Mouse (Mus musculus) CH12.LX (cell line): ENCODE measurements around the gene Slc2a13. TPM values are rescaled to one million over a fixed set of nuclear protein-coding genes. Genes with fewer than 3 reads are reported as not detected.

Source experiments
- DNase-seq: peaks from one replicate; pipeline ENCODE4 v3.0.0-alpha.2; 2013; ENCODE audit errors: extremely low read depth
- H3K27ac ChIP-seq: 2 replicates; pipeline ENCODE4 v1.5.1; 2012; ENCODE audit warnings: low read depth, mild to moderate bottlenecking, control low read depth, moderate library complexity; ENCODE audit not compliant: insufficient read depth
- H3K27me3 ChIP-seq: replicated peaks from 2 replicates; pipeline ENCODE3; 2012; ENCODE audit warnings: inconsistent platforms
- H3K36me3 ChIP-seq, 2 experiments: replicated peaks in 1 of 2; 2 replicates each; pipeline versions ENCODE3 to v1.6.1; 2012; ENCODE audit warnings: inconsistent platforms in 1 of 2, low read length in 1 of 2, mild to moderate bottlenecking in 1 of 2, mixed read lengths in 1 of 2, moderate library complexity in 1 of 2; ENCODE audit not compliant: control insufficient read depth in 1 of 2, insufficient read depth in 1 of 2
- H3K4me1 ChIP-seq, 2 experiments: 2 replicates each; pipeline ENCODE4 v1.6.1; 2012; ENCODE audit warnings: inconsistent platforms in 1 of 2, moderate library complexity in 1 of 2; ENCODE audit not compliant: insufficient read depth in 2 of 2, control insufficient read depth in 1 of 2
- H3K4me2 ChIP-seq: 2 replicates; pipeline ENCODE4 v1.6.1; 2012; ENCODE audit warnings: low read depth, mild to moderate bottlenecking, control low read depth; ENCODE audit not compliant: poor library complexity, insufficient read depth, severe bottlenecking
- H3K4me3 ChIP-seq, 3 experiments: fragments of 150-350 bp in 1 of 3; sonication (generic) in 1 of 3; replicated peaks in 1 of 3; 2 replicates each; pipeline versions ENCODE3 to v1.5.1; 2011 to 2012; ENCODE audit warnings: low read depth in 2 of 3, low read length in 2 of 3, mild to moderate bottlenecking in 2 of 3, moderate library complexity in 2 of 3, control low read depth in 1 of 3, improper control_type of control experiment in 1 of 3, inconsistent platforms in 1 of 3, mixed read lengths in 1 of 3; ENCODE audit not compliant: poor library complexity in 1 of 3
- H3K79me2 ChIP-seq: replicated peaks from 2 replicates; pipeline ENCODE4 v1.6.1; 2012; ENCODE audit warnings: mild to moderate bottlenecking, moderate library complexity; ENCODE audit not compliant: control insufficient read depth, poor library complexity, insufficient read depth, severe bottlenecking; ENCODE audit errors: extremely low read depth
- H3K9ac ChIP-seq: 2 replicates; pipeline ENCODE4 v1.6.1; 2012; ENCODE audit warnings: low read depth, mild to moderate bottlenecking, control low read depth, moderate library complexity; ENCODE audit not compliant: insufficient read depth
- H3K9me3 ChIP-seq: replicated peaks from 2 replicates; pipeline ENCODE3; 2012; ENCODE audit warnings: low read length, inconsistent platforms, mixed read lengths
- BHLHE40 ChIP-seq: IDR thresholded peaks from 2 replicates; pipeline ENCODE4 v1.6.1; 2011; ENCODE audit warnings: mild to moderate bottlenecking, low read depth, low read length, improper control_type of control experiment
- CHD2 ChIP-seq: IDR thresholded peaks from 2 replicates; pipeline ENCODE4 v1.6.1; 2011; ENCODE audit warnings: low read length, improper control_type of control experiment
- ELF1 ChIP-seq: IDR thresholded peaks from 2 replicates; pipeline ENCODE4 v1.6.1; 2014; ENCODE audit warnings: low read depth, mild to moderate bottlenecking, inconsistent platforms, low read length, improper control_type of control experiment
- ETS1 ChIP-seq: conservative IDR thresholded peaks from 2 replicates; pipeline ENCODE4 v1.6.1; 2012; ENCODE audit warnings: low read depth, mild to moderate bottlenecking, inconsistent platforms, low read length, improper control_type of control experiment, moderate library complexity
- GABPA ChIP-seq: IDR thresholded peaks from 2 replicates; pipeline ENCODE4 v1.6.1; 2012; ENCODE audit warnings: low read depth, low read length, improper control_type of control experiment, inconsistent platforms; ENCODE audit not compliant: insufficient replicate concordance
- JUN ChIP-seq: IDR thresholded peaks from 2 replicates; pipeline ENCODE4 v1.6.1; 2011; ENCODE audit warnings: low read depth, mild to moderate bottlenecking, low read length, improper control_type of control experiment, moderate library complexity; ENCODE audit not compliant: insufficient read depth
- MAX ChIP-seq: IDR thresholded peaks from 2 replicates; pipeline ENCODE4 v1.6.1; 2011; ENCODE audit warnings: low read length, improper control_type of control experiment
- MEF2A ChIP-seq: IDR thresholded peaks from 2 replicates; pipeline ENCODE4 v1.6.1; 2014; ENCODE audit warnings: low read depth, mild to moderate bottlenecking, inconsistent platforms, low read length, improper control_type of control experiment, borderline replicate concordance
- MXI1 ChIP-seq: IDR thresholded peaks from 2 replicates; pipeline ENCODE4 v1.6.1; 2011; ENCODE audit warnings: mild to moderate bottlenecking, low read depth, low read length, improper control_type of control experiment
- MYC ChIP-seq: IDR thresholded peaks from 2 replicates; pipeline ENCODE4 v1.6.1; 2011; ENCODE audit warnings: low read depth, mild to moderate bottlenecking, improper control_type of control experiment, low read length
- NELFE ChIP-seq: IDR thresholded peaks from 2 replicates; pipeline ENCODE4 v1.6.1; 2011; ENCODE audit warnings: low read depth, low read length, improper control_type of control experiment
- NRF1 ChIP-seq: IDR thresholded peaks from 2 replicates; pipeline ENCODE4 v1.6.1; 2014; ENCODE audit warnings: low read depth, mild to moderate bottlenecking, inconsistent platforms, low read length, improper control_type of control experiment, moderate library complexity
- PAX5 ChIP-seq: IDR thresholded peaks from 2 replicates; pipeline ENCODE4 v1.6.1; 2012; ENCODE audit warnings: low read length, inconsistent platforms, mixed read lengths
- POLR2AphosphoS2 ChIP-seq: IDR thresholded peaks from 2 replicates; pipeline ENCODE4 v1.6.1; 2011; ENCODE audit warnings: low read depth, low read length, improper control_type of control experiment
- RAD21 ChIP-seq: IDR thresholded peaks from 2 replicates; pipeline ENCODE4 v1.6.1; 2011; ENCODE audit warnings: low read depth, mild to moderate bottlenecking, low read length, improper control_type of control experiment, moderate library complexity
- RCOR1 ChIP-seq: conservative IDR thresholded peaks from 2 replicates; pipeline ENCODE4 v1.6.1; 2012; ENCODE audit warnings: low read depth, mild to moderate bottlenecking, inconsistent platforms, low read length, improper control_type of control experiment
- SMC3 ChIP-seq: IDR thresholded peaks from 2 replicates; pipeline ENCODE4 v1.6.1; 2011; ENCODE audit warnings: low read depth, low read length, improper control_type of control experiment
- TBP ChIP-seq: conservative IDR thresholded peaks from 2 replicates; pipeline ENCODE4 v1.6.1; 2011; ENCODE audit warnings: low read depth, low read length, improper control_type of control experiment
- USF1 ChIP-seq: IDR thresholded peaks from 2 replicates; pipeline ENCODE4 v1.6.1; 2014; ENCODE audit warnings: low read depth, mild to moderate bottlenecking, inconsistent platforms, low read length, improper control_type of control experiment
- USF2 ChIP-seq: conservative IDR thresholded peaks from 2 replicates; pipeline ENCODE4 v1.6.1; 2011; ENCODE audit warnings: low read depth, low read length, improper control_type of control experiment
- ZC3H11A ChIP-seq: IDR thresholded peaks from 2 replicates; pipeline ENCODE4 v1.6.1; 2012; ENCODE audit warnings: low read depth, mild to moderate bottlenecking, inconsistent platforms, low read length, improper control_type of control experiment
- ZKSCAN1 ChIP-seq: IDR thresholded peaks from 2 replicates; pipeline ENCODE4 v1.6.1; 2012; ENCODE audit warnings: low read depth, inconsistent platforms, low read length, improper control_type of control experiment, borderline replicate concordance
- ZMIZ1 ChIP-seq: IDR thresholded peaks from 2 replicates; pipeline ENCODE4 v1.6.1; 2012; ENCODE audit warnings: low read depth, mild to moderate bottlenecking, inconsistent platforms, low read length, improper control_type of control experiment
- ZNF384 ChIP-seq: IDR thresholded peaks from 2 replicates; pipeline ENCODE4 v1.6.1; 2012; ENCODE audit warnings: low read depth, low read length, improper control_type of control experiment, inconsistent platforms
- dilution Hi-C: fragments of 300-500 bp; cut with MboI; formaldehyde crosslinking; loops from 2 replicates; pipeline ENCODE4 v1.14.3; 2020; ENCODE audit warnings: low sequenced_read_pairs; ENCODE audit not compliant: extremely low pct_unique_long_range_greater_than_20kb, extremely low pct_ligation_motif_present
- in situ Hi-C: fragments of 300-500 bp; cut with MboI; formaldehyde crosslinking; loops from 3 replicates; pipeline ENCODE4 v1.14.3; 2019; ENCODE audit warnings: low sequenced_read_pairs, low pct_ligation_motif_present, low pct_unique_long_range_greater_than_20kb, mixed read lengths
- polyA plus RNA-seq: library from polyadenylated mRNA; unstranded; fragments of >175 nt; gene quantifications from 2 replicates; pipeline ENCODE4 v1.2.1, GENCODE M21; 2012; ENCODE audit warnings: low read depth; ENCODE audit not compliant: insufficient read length
- total RNA-seq, 2 experiments: library from RNA; depleted of rRNA; stranded (reverse); fragments of 300-350 nt in 1 of 2; fragments of >200 nt in 1 of 2; gene quantifications; 2 replicates each; pipeline ENCODE4 v1.2.3; 2012 to 2014

Gene Slc2a13
- total and polyA plus RNA-seq, 3 experiments, result not detected

- DNase-seq, result no peak
- no peaks in the 10 kb centered on the region for H3K79me2 ChIP-seq
- in situ Hi-C loops (no loop called here), dilution Hi-C loops (no loop called here)
- H3K4me1 ChIP-seq, result no peaks in the 10 kb centered on the region
- H3K9ac ChIP-seq, result no peak overlapping the region
- H3K4me2 ChIP-seq, result no peak overlapping the region
- H3K4me3 ChIP-seq, result no peak overlapping the region
- TF ChIP-seq MXI1 (no peak), ZC3H11A (no peak), ETS1 (no peak), NRF1 (no peak), MAX (no peak), ELF1 (no peak), PAX5 (no peak), USF2 (no peak), JUN (no peak), BHLHE40 (no peak), MYC (no peak), SMC3 (no peak), MEF2A (no peak)
- H3K36me3 ChIP-seq, result no peaks in the 10 kb centered on the region
- H3K27me3 ChIP-seq, result no peaks in the 10 kb centered on the region
- H3K9me3 ChIP-seq, result peaks cover 80% of the 10 kb centered on the region
- H3K27ac ChIP-seq, result no peak overlapping the region
Observed at GRCm38 (mm10) chr15:91572421-91573069, 516 bp downstream of the Slc2a13 start.

DNA sequence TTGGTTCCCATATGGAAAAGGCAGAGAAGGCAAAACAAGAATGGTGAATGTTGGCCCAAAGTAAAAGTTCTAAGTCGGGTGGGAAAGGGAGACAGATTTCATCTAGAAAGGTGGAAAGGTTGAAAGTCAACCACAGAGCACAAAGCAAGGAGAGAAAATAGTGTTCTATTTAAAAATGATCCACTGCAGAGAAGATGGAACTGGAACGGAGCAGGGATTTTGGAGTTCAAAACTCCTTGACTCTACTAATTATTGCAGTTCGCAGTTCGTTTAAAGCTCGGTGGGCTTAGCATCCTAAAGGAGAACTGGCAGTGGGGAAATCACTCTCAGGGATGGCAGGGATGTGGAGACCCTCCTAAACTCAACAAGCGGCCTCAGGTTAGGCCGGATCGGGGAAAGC, 1.1 kb downstream of the Slc2a13 start:
- Histone ChIP-seq H3K9ac (no peak overlapping the region), H3K4me3 (no peak overlapping the region), H3K27ac (no peak overlapping the region), H3K9me3 (peaks cover 80% of the 10 kb centered on the region), H3K79me2 (no peaks in the 10 kb centered on the region), H3K27me3 (no peaks in the 10 kb centered on the region), H3K36me3 (no peaks in the 10 kb centered on the region), H3K4me2 (no peak overlapping the region), H3K4me1 (no peaks in the 10 kb centered on the region)
- DNase-seq, result no peak
- in situ Hi-C loops (no loop called here), dilution Hi-C loops (no loop called here)
- TF ChIP-seq MXI1 (no peak), RAD21 (no peak), ELF1 (no peak), CHD2 (no peak), RCOR1 (no peak), MEF2A (no peak), POLR2AphosphoS2 (no peak), TBP (no peak), ZKSCAN1 (no peak), NELFE (no peak), GABPA (no peak), ZNF384 (no peak), ETS1 (no peak), USF1 (no peak), PAX5 (no peak), MYC (no peak), ZMIZ1 (no peak)
